Mouse (Mus musculus): Measurements from ENCODE around the gene Slk. TPM values are rescaled to one million over a fixed set of nuclear protein-coding genes. Genes with fewer than 3 reads are reported as not detected.

The Slk gene
- total RNA-seq, 1 experiment from 2014 or later, result 167 TPM

- ATAC-seq (ENCODE audit: extremely low read depth, insufficient number of reproducible peaks, low FRiP score, poor library complexity, severe bottlenecking), result no peak
Observed at GRCm38 (mm10) chr19:47645583-47645982, 66.1 kb downstream of the Slk start.

- ATAC-seq (ENCODE audit: extremely low read depth, insufficient number of reproducible peaks, low FRiP score, poor library complexity, severe bottlenecking), result no peak
Observed at GRCm38 (mm10) chr19:47646508-47647120, 67.1 kb downstream of the Slk start.

GRCm38 (mm10) chr19:47649071-47649470 is 69.6 kb downstream of the Slk start:
- no peak for ATAC-seq (ENCODE audit: extremely low read depth, insufficient number of reproducible peaks, low FRiP score, poor library complexity, severe bottlenecking)

- ATAC-seq (ENCODE audit: extremely low read depth, insufficient number of reproducible peaks, low FRiP score, poor library complexity, severe bottlenecking), result no peak
Observed at GRCm38 (mm10) chr19:47650366-47651159, 71.1 kb downstream of the Slk start.

- ATAC-seq (ENCODE audit: extremely low read depth, insufficient number of reproducible peaks, low FRiP score, poor library complexity, severe bottlenecking), result no peak
Observed at GRCm38 (mm10) chr19:47651160-47651480, 71.6 kb downstream of the Slk start.

GRCm38 (mm10) chr19:47652255-47652654 is 72.8 kb downstream of the Slk start:
- ATAC-seq (ENCODE audit: extremely low read depth, insufficient number of reproducible peaks, low FRiP score, poor library complexity, severe bottlenecking), result no peak

GRCm38 (mm10) chr19:47653173-47653572 is 73.7 kb downstream of the Slk start:
- no peak for ATAC-seq (ENCODE audit: extremely low read depth, insufficient number of reproducible peaks, low FRiP score, poor library complexity, severe bottlenecking)

GRCm38 (mm10) chr19:47654896-47655295 is 75.4 kb downstream of the Slk start:
- no peak for ATAC-seq (ENCODE audit: extremely low read depth, insufficient number of reproducible peaks, low FRiP score, poor library complexity, severe bottlenecking)

- no peak for ATAC-seq (ENCODE audit: extremely low read depth, insufficient number of reproducible peaks, low FRiP score, poor library complexity, severe bottlenecking)
Observed at GRCm38 (mm10) chr19:47658914-47659535, 79.5 kb downstream of the Slk start.

- ATAC-seq (ENCODE audit: extremely low read depth, insufficient number of reproducible peaks, low FRiP score, poor library complexity, severe bottlenecking), result no peak
Observed at GRCm38 (mm10) chr19:47659765-47660408, 80.4 kb downstream of the Slk start.

- no peak for ATAC-seq (ENCODE audit: extremely low read depth, insufficient number of reproducible peaks, low FRiP score, poor library complexity, severe bottlenecking)
Observed at GRCm38 (mm10) chr19:47667601-47668000, 88.1 kb downstream of the Slk start.

- ATAC-seq (ENCODE audit: extremely low read depth, insufficient number of reproducible peaks, low FRiP score, poor library complexity, severe bottlenecking), result no peak
Observed at GRCm38 (mm10) chr19:47668399-47668798, 88.9 kb downstream of the Slk start.

- peak; percentile 24; the same call in 1 of the 2 replicates for ATAC-seq (ENCODE audit: extremely low read depth, insufficient number of reproducible peaks, low FRiP score, poor library complexity, severe bottlenecking)
Observed at GRCm38 (mm10) chr19:47674419-47674818, 94.9 kb downstream of the Slk start.

- ATAC-seq (ENCODE audit: extremely low read depth, insufficient number of reproducible peaks, low FRiP score, poor library complexity, severe bottlenecking), result no peak
Observed at GRCm38 (mm10) chr19:47678675-47679074, 99.2 kb downstream of the Slk start.

GRCm38 (mm10) chr19:47689592-47689991 is 110.1 kb downstream of the Slk start:
- ATAC-seq (ENCODE audit: extremely low read depth, insufficient number of reproducible peaks, low FRiP score, poor library complexity, severe bottlenecking), result no peak

GRCm38 (mm10) chr19:47691994-47692393 is 112.5 kb downstream of the Slk start, which contains the start of gene Col17a1:
Col17a1 (minus strand) TSS chr19:47692094.
- no peak for ATAC-seq (ENCODE audit: extremely low read depth, insufficient number of reproducible peaks, low FRiP score, poor library complexity, severe bottlenecking)
